Mouse (Mus musculus): ENCODE measurements around the gene Akr1d1. TPM values are rescaled to one million over a fixed set of nuclear protein-coding genes. Genes with fewer than 3 reads are reported as not detected.

Akr1d1 gene
- polyA plus RNA-seq, 1 experiment from 2014 or later = not detected

DNA sequence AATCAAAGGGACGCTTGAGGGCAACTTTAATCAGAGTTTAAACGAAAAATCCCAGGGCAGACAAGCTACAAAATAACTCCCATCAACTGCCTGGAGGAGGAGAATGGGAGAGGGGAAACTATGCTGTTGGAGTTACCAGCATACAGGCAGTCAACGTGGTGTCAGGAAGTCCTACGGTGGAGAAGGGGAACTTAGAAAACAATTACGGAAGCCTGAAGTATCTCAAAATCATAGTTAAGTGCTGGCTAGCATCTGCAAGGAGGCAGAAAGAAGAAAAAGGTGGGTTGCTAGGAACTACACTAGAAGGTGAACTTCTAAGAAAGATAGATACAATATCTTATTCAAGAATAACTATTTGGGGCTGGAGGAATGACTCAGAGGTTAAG is 74.9 kb downstream of the Akr1d1 start:
- ATAC-seq (ENCODE audit: insufficient number of reproducible peaks, insufficient read depth, low FRiP score, low read depth) = no peak
- H3K36me3 ChIP-seq (ENCODE audit: control insufficient read depth, insufficient read depth, low read length) = no peaks in the 10 kb centered on the region
- peaks cover 0 to 3% of the 10 kb centered on the region in 2 experiments; a peak in 1 of 4 replicates for H3K4me1 ChIP-seq (ENCODE audit: control insufficient read depth in 2 of 2, insufficient read depth in 2 of 2, low read length in 2 of 2)
- no peak overlapping the region for H3K27ac ChIP-seq (replicated peaks in 1 of 2; ENCODE audit: control insufficient read depth in 1 of 2, insufficient read depth in 1 of 2, low read depth in 2 of 2, low read length in 2 of 2)
- no peaks in the 10 kb centered on the region for H3K9me3 ChIP-seq (ENCODE audit: control insufficient read depth, low read length)
- H3K27me3 ChIP-seq (ENCODE audit: control insufficient read depth, insufficient read depth, low read length) = no peaks in the 10 kb centered on the region
- no peak overlapping the region for H3K9ac ChIP-seq (ENCODE audit: low read length)
- H3K4me3 ChIP-seq (ENCODE audit: control insufficient read depth in 1 of 2, insufficient read depth in 1 of 2, low read depth in 1 of 2, low read length in 2 of 2) = no peak overlapping the region
- WGBS = 64% methylated on average over 5 of the region's 5 CpGs
- H3K4me2 ChIP-seq (ENCODE audit: low read length) = no peak overlapping the region

DNA sequence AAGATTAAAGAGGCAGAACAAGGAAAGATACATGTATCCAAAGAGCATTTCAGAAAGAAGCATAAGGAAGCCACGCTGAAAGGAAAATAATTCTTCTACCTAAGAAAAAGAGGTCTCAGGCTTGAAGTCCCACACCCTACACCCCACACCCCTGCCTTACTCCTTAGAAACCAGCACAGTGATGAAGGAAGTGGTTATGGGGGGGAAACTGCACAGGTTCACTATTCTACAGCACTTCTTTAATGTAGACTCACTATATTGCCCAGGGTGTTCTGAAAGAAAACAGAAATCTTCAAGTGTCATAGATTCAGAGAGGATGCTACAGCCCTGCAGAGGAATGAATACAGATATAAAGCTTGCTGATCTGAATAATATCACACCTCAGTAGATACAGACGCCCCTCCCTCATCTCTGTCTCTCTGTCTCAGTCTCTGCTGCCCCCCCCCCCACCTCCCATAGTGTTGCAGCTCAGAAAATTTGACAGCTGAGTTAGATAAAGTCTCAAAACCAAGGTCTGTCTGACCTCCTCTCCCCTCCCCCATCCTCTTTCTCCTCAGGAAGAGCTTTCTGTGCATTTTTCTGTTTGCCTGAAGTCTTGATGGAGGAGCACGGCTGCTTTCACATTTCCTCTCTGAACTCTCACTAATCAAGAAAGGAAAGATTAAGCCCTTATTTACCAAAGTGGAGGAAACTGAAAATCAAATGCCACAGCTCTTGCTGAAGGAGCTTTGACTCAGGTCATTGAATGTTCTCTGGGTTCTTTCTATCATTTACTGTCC is 77.7 kb downstream of the Akr1d1 start:
- H3K9me3 ChIP-seq (ENCODE audit: control insufficient read depth, low read length) = no peaks in the 10 kb centered on the region
- no peak overlapping the region for H3K4me2 ChIP-seq (ENCODE audit: low read length)
- no peak for ATAC-seq (ENCODE audit: insufficient number of reproducible peaks, insufficient read depth, low FRiP score, low read depth)
- no peaks in the 10 kb centered on the region for H3K36me3 ChIP-seq (ENCODE audit: control insufficient read depth, insufficient read depth, low read length)
- WGBS = 43% methylated on average over 3 of the region's 3 CpGs
- H3K4me3 ChIP-seq (ENCODE audit: control insufficient read depth in 1 of 2, insufficient read depth in 1 of 2, low read depth in 1 of 2, low read length in 2 of 2) = no peak overlapping the region
- H3K4me1 ChIP-seq (ENCODE audit: control insufficient read depth in 2 of 2, insufficient read depth in 2 of 2, low read length in 2 of 2) = peaks cover under 1 to 3% of the 10 kb centered on the region in 2 experiments; a peak in 2 of 4 replicates
- H3K9ac ChIP-seq (ENCODE audit: low read length) = no peak overlapping the region
- H3K27me3 ChIP-seq (ENCODE audit: control insufficient read depth, insufficient read depth, low read length) = no peaks in the 10 kb centered on the region
- H3K27ac ChIP-seq (replicated peaks in 1 of 2; ENCODE audit: control insufficient read depth in 1 of 2, insufficient read depth in 1 of 2, low read depth in 2 of 2, low read length in 2 of 2) = no peak overlapping the region

DNA sequence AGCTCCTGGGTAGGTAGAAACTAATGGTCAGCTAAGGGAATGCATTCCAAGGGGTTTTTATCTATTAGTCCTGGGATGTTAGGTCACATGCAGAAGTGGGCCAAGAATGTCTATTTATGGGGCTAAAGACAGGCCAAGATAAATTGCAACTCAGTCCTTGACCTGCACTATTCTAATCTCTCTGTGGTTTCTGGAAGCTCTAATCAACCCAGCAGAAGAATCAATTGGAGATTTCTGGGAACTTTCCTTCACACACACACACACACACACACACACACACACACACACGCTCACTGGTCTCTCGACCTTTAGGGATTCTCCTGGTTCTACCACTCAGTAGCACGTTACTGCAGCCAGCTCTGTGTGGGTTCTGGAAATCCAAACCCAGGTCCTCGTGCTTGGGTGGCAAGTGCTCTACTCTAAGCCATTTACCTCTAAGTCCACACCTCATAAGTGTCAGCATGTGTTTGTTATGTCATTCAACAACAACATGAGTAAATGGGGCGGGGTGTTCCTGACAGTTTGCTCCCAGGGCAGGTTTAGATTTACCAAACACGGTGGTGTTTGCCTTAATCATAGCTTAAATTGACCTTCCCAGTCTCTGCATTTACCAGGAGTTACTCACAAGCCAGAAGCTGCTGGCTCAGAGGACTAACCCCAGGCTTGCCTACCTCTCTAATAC is 82.8 kb downstream of the Akr1d1 start:
- Histone ChIP-seq H3K4me2 (ENCODE audit: low read length) (no peak overlapping the region), H3K4me3 (ENCODE audit: control insufficient read depth in 1 of 2, insufficient read depth in 1 of 2, low read depth in 1 of 2, low read length in 2 of 2) (no peak overlapping the region), H3K4me1 (ENCODE audit: control insufficient read depth in 2 of 2, insufficient read depth in 2 of 2, low read length in 2 of 2) (peaks cover 2 to 5% of the 10 kb centered on the region in 2 experiments; a peak in 3 of 4 replicates), H3K9ac (ENCODE audit: low read length) (no peak overlapping the region), H3K36me3 (ENCODE audit: control insufficient read depth, insufficient read depth, low read length) (no peaks in the 10 kb centered on the region), H3K27ac (replicated peaks in 1 of 2; ENCODE audit: control insufficient read depth in 1 of 2, insufficient read depth in 1 of 2, low read depth in 2 of 2, low read length in 2 of 2) (no peak overlapping the region), H3K27me3 (ENCODE audit: control insufficient read depth, insufficient read depth, low read length) (no peaks in the 10 kb centered on the region), H3K9me3 (ENCODE audit: control insufficient read depth, low read length) (no peaks in the 10 kb centered on the region)
- ATAC-seq (ENCODE audit: insufficient number of reproducible peaks, insufficient read depth, low FRiP score, low read depth) = no peak
- 63% methylated on average over 6 of the region's 6 CpGs for WGBS

GRCm38 (mm10) chr6:37615490-37615889 is 85.5 kb downstream of the Akr1d1 start:
- no peak overlapping the region for H3K4me3 ChIP-seq (ENCODE audit: control insufficient read depth in 1 of 2, insufficient read depth in 1 of 2, low read depth in 1 of 2, low read length in 2 of 2)
- 75% methylated on average over 2 of the region's 2 CpGs for WGBS
- H3K27me3 ChIP-seq (ENCODE audit: control insufficient read depth, insufficient read depth, low read length) = no peaks in the 10 kb centered on the region
- H3K27ac ChIP-seq (replicated peaks in 1 of 2; ENCODE audit: control insufficient read depth in 1 of 2, insufficient read depth in 1 of 2, low read depth in 2 of 2, low read length in 2 of 2) = no peak overlapping the region
- H3K4me2 ChIP-seq (ENCODE audit: low read length) = no peak overlapping the region
- no peaks in the 10 kb centered on the region for H3K36me3 ChIP-seq (ENCODE audit: control insufficient read depth, insufficient read depth, low read length)
- no peaks in the 10 kb centered on the region for H3K9me3 ChIP-seq (ENCODE audit: control insufficient read depth, low read length)
- ATAC-seq (ENCODE audit: insufficient number of reproducible peaks, insufficient read depth, low FRiP score, low read depth) = no peak
- peaks cover 0 to 5% of the 10 kb centered on the region in 2 experiments; a peak in 2 of 4 replicates for H3K4me1 ChIP-seq (ENCODE audit: control insufficient read depth in 2 of 2, insufficient read depth in 2 of 2, low read length in 2 of 2)
- H3K9ac ChIP-seq (ENCODE audit: low read length) = no peak overlapping the region

GRCm38 (mm10) chr6:37616136-37616535 is 86.2 kb downstream of the Akr1d1 start:
- H3K27ac ChIP-seq (replicated peaks in 1 of 2; ENCODE audit: control insufficient read depth in 1 of 2, insufficient read depth in 1 of 2, low read depth in 2 of 2, low read length in 2 of 2) = no peak overlapping the region
- 90% methylated on average over 7 of the region's 7 CpGs for WGBS
- no peaks in the 10 kb centered on the region for H3K27me3 ChIP-seq (ENCODE audit: control insufficient read depth, insufficient read depth, low read length)
- no peak overlapping the region for H3K4me2 ChIP-seq (ENCODE audit: low read length)
- H3K4me3 ChIP-seq (ENCODE audit: control insufficient read depth in 1 of 2, insufficient read depth in 1 of 2, low read depth in 1 of 2, low read length in 2 of 2) = no peak overlapping the region
- no peaks in the 10 kb centered on the region for H3K36me3 ChIP-seq (ENCODE audit: control insufficient read depth, insufficient read depth, low read length)
- no peaks in the 10 kb centered on the region for H3K9me3 ChIP-seq (ENCODE audit: control insufficient read depth, low read length)
- peaks cover 0 to 5% of the 10 kb centered on the region in 2 experiments; a peak in 2 of 4 replicates for H3K4me1 ChIP-seq (ENCODE audit: control insufficient read depth in 2 of 2, insufficient read depth in 2 of 2, low read length in 2 of 2)
- H3K9ac ChIP-seq (ENCODE audit: low read length) = no peak overlapping the region
- ATAC-seq (ENCODE audit: insufficient number of reproducible peaks, insufficient read depth, low FRiP score, low read depth) = no peak

DNA sequence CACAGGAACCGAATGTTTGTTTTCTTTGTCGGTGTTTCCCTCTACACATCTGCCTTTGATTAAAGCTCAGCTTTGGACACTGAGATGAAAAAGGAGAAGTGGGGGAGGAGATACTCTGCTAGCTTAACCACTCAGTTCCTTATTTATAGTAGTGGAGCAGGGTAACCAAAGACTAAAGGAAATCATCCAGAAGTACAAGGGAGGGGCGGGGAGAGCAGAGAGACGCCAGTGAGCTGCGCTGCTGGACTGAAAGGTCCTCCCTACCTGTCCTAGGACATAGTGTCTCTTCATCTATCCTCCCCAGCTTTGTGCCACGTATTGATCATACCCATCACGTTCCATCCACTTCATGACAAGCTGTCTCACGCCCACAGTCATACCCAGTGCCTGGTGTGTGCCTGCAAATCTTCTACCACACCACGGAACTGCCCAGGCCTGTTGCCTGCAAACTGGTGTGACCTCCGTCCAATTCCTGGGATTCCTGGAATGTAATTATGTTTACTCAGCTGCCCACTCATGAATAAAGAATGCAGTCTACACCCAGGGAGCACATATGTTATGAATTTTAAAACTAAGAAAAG is 87.5 kb downstream of the Akr1d1 start:
- no peak overlapping the region for H3K9ac ChIP-seq (ENCODE audit: low read length)

More for the DNA sequence above, 87.5 kb downstream of the Akr1d1 start:
- Histone ChIP-seq H3K27ac (replicated peaks in 1 of 2; ENCODE audit: control insufficient read depth in 1 of 2, insufficient read depth in 1 of 2, low read depth in 2 of 2, low read length in 2 of 2) (no peak overlapping the region), H3K4me3 (ENCODE audit: control insufficient read depth in 1 of 2, insufficient read depth in 1 of 2, low read depth in 1 of 2, low read length in 2 of 2) (no peak overlapping the region), H3K27me3 (ENCODE audit: control insufficient read depth, insufficient read depth, low read length) (no peaks in the 10 kb centered on the region), H3K4me2 (ENCODE audit: low read length) (no peak overlapping the region), H3K4me1 (ENCODE audit: control insufficient read depth in 2 of 2, insufficient read depth in 2 of 2, low read length in 2 of 2) (peaks cover 0 to 5% of the 10 kb centered on the region in 2 experiments; a peak in 2 of 4 replicates), H3K9me3 (ENCODE audit: control insufficient read depth, low read length) (no peaks in the 10 kb centered on the region), H3K36me3 (ENCODE audit: control insufficient read depth, insufficient read depth, low read length) (no peaks in the 10 kb centered on the region)
- 51% methylated on average over 10 of the region's 10 CpGs for WGBS
- no peak for ATAC-seq (ENCODE audit: insufficient number of reproducible peaks, insufficient read depth, low FRiP score, low read depth)

Measured in heart, embryonic 14.5 days (tissue).